Mouse (Mus musculus) megakaryocyte, embryonic 14.5 days (primary cell): ENCODE data around the gene Ssty1. TPM values are rescaled to one million over a fixed set of nuclear protein-coding genes. Genes with fewer than 3 reads are reported as not detected.
"Not testable (repeated sequence)": the region's sequence is repeated elsewhere in the genome, so short reads cannot be mapped to it uniquely, and the experiment has no call there.

ENCODE experiments used
- H3K27me3 ChIP-seq: replicated peaks from 2 replicates; pipeline ENCODE3; 2012; ENCODE audit warnings: inconsistent platforms
- H3K36me3 ChIP-seq: replicated peaks from 2 replicates; pipeline ENCODE3; 2012; ENCODE audit warnings: low read length, inconsistent platforms, mixed read lengths
- H3K4me1 ChIP-seq: 2 replicates; pipeline ENCODE4 v1.6.1; 2012; ENCODE audit warnings: inconsistent platforms
- H3K4me3 ChIP-seq: replicated peaks from 2 replicates; pipeline ENCODE3; 2012; ENCODE audit warnings: moderate library complexity, mild to moderate bottlenecking, inconsistent platforms
- H3K9me3 ChIP-seq: 2 replicates; pipeline ENCODE4 v1.6.1; 2012; ENCODE audit warnings: inconsistent platforms
- polyA plus RNA-seq: library from polyadenylated mRNA; stranded (reverse); fragments of >175 nt; gene quantifications from 2 replicates; pipeline ENCODE4 v1.2.3, GENCODE M21; 2012; ENCODE audit warnings: low replicate concordance; ENCODE audit not compliant: insufficient read depth

Gene Ssty1
- polyA plus RNA-seq: not detected in 2 replicates

DNA sequence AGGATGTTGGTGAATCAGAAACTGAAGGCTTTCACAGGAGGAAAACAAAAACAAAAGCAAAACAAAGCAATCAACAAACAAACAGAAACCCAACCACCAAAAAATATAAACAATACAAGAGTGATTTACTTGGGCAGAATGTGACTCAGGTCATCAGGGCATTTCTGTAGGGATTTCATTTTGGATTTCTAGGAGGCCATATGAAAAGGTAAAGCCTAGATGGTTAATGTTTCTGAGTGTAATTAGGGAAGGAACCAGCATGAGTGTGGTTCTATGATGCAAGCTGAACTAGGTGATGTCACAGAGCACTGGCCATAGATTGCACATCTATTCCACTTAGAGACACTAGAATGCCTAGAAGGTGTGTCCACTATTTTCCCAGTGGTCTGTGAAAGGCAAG is at the start of gene Ssty1:
Ssty1 (plus strand) TSS at position 301 of the 400 bp plus-strand sequence.
- not testable (repeated sequence) for H3K36me3 ChIP-seq, H3K27me3 ChIP-seq, H3K4me1 ChIP-seq, H3K9me3 ChIP-seq, H3K4me3 ChIP-seq

DNA sequence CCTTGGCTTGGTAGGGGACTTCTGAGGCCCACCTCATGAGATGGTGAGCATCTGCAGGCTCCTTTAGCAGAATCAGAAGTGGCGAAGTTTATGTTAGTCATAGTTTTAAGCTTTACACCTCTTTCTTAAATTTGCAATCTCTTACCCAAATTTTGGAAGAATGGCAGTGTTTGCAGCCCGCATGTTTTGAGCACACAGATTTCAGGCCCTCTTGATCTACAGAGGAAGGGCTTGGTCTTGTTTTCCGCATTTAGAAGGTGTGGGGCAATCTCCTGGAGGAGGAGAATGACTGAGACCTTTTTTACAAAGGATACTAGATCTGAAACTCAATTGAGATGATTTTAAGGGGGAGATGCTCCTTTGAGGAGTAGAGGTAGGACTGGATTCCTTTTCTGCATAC is 27.2 kb upstream of the Ssty1 start, which contains the start of gene Gm21764:
Gm21764 (minus strand) TSS at position 101 of the 400 bp plus-strand sequence.
- not testable (repeated sequence) for H3K4me3 ChIP-seq, H3K4me1 ChIP-seq, H3K27me3 ChIP-seq, H3K9me3 ChIP-seq, H3K36me3 ChIP-seq

Other genes with a start within 250 kb of the Ssty1 start
- gene Gm21904, start 242.8 kb upstream of the Ssty1 start, polyA plus RNA-seq: not detected in 2 replicates
- not detected in 2 replicates for gene Gm20772, start 214.4 kb upstream of the Ssty1 start, polyA plus RNA-seq
- gene Gm20831, start 214.4 kb upstream of the Ssty1 start, polyA plus RNA-seq: not detected in 2 replicates
- gene Srsy, start 151.8 kb upstream of the Ssty1 start, polyA plus RNA-seq: not detected in 2 replicates
- not detected in 2 replicates for gene Gm21764, start 27.3 kb upstream of the Ssty1 start, polyA plus RNA-seq